Mouse (Mus musculus) neutrophil, adult 5-6 weeks (primary cell): ENCODE measurements around the gene Entpd3. TPM values are rescaled to one million over a fixed set of nuclear protein-coding genes. Genes with fewer than 3 reads are reported as not detected.
A peak's percentile ranks its signal among the peaks of the same experiment; 100 is the strongest.

ENCODE experiments used
- ATAC-seq: fragments of 151-379, 151-347 bp; 2 replicates; pipeline ENCODE4 v1.8.0; 2017; ENCODE audit warnings: mild to moderate bottlenecking, moderate TSS enrichment; ENCODE audit not compliant: insufficient number of reproducible peaks, poor library complexity, low FRiP score, severe bottlenecking; ENCODE audit errors: extremely low read depth
- total RNA-seq: library from RNA; stranded (forward); fragments of 200-1000 nt; gene quantifications from 2 replicates; pipeline ENCODE4 v1.2.3, GENCODE M21; 2017

Gene Entpd3
- total RNA-seq, result 8.0 and 8.2 TPM in 2 replicates

GRCm38 (mm10) chr9:120539662-120540251 lies at the start of gene Entpd3:
Gene Entpd3, plus strand, starts transcription at chr9:120539818.
- peak; percentile 16; the same call in 1 of the 2 replicates for ATAC-seq

GRCm38 (mm10) chr9:120491509-120491908 lies 48.1 kb upstream of the Entpd3 start:
- ATAC-seq, result no peak

- no peak for ATAC-seq
These were observed 47.6 kb upstream of the Entpd3 start, which contains the start of gene Eif1b for GRCm38 (mm10) chr9:120492010-120492399. Gene Eif1b, plus strand, starts transcription at chr9:120492232.

GRCm38 (mm10) chr9:120492400-120493351 lies 46.9 kb upstream of the Entpd3 start:
- peak; percentile 52 for ATAC-seq

DNA sequence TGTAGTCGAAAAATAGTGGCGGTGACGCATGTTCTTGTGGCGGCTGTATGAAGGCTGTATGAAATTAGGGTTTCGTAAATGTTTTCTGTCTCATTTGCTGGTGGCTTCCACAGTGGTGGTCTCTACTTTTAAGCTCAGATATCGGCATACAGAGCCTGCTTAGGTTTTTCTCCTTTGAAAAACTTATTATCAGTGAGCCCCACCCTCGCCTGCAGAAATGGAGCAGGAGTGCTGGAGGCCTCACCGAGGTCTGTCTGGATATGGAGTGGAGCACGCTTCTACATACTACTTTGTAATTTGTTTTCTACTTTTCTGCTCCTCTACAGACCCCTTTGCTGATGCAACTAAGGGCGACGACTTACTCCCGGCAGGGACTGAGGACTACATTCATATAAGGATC lies 45.8 kb upstream of the Entpd3 start:
- no peak for ATAC-seq

GRCm38 (mm10) chr9:120496691-120497090 lies 42.9 kb upstream of the Entpd3 start:
- peak; percentile 55 for ATAC-seq

DNA sequence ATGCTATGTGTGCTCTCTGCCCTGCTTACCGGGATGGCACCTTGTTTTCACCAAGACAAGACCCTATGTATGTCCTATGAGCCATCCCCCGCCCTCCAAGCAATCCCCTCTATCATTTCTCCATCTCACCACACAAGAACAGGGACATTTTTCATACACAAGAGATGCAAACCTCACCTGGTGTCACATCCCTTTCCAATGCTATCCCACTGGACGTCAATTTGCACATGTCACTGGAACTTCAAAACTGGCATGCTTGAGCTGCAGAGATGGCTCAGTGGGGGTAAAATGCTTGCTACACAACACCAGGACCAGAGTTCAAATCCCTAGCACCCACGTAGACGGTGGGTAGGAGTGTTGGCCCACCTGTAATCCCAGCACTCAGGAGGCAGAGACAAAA lies 41.6 kb upstream of the Entpd3 start:
- ATAC-seq, result no peak

GRCm38 (mm10) chr9:120501191-120501902 lies 38.3 kb upstream of the Entpd3 start:
- ATAC-seq, result no peak

DNA sequence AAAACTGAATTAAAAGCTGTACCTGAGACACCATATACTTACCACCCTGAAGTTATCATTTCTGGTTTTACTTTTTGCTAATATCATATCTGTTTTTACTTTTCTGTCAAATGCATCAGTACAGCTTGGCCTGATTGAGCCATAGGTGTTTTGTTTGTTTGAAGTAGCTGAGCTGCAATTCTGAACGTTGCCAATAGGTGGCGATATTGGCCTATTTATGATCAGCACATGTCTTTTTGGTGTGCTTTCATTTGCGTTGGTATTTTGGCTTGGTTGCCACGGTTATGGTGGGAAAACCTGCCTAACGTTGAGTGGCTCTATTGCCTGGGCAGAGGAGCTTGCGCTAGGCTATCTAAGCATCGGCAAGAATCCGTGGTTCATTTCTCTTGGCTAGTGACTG lies 37.6 kb upstream of the Entpd3 start:
- peak; percentile 83 for ATAC-seq

- no peak for ATAC-seq
These were observed 35.2 kb upstream of the Entpd3 start for GRCm38 (mm10) chr9:120504423-120504822.

GRCm38 (mm10) chr9:120511781-120512180 lies 27.8 kb upstream of the Entpd3 start:
- no peak for ATAC-seq

DNA sequence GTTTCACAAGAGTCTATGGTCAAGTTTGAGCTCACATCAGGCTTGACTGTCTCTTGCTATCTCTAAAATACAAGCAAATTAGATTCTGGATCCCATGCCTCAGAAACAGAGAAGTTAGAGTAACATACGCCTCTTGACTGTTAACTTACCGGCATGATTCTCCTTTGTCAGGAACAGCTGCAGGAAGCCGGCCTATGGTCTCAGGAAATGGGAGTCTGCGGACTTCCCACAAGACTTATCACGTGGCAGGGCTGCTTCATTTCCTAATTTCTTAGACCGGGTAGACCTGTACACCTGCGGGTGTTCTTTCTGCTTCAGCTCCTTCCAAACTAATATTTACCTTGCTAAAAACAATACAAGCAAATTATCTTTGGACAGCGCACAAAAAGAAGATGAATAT lies 22.9 kb upstream of the Entpd3 start:
- ATAC-seq, result no peak

DNA sequence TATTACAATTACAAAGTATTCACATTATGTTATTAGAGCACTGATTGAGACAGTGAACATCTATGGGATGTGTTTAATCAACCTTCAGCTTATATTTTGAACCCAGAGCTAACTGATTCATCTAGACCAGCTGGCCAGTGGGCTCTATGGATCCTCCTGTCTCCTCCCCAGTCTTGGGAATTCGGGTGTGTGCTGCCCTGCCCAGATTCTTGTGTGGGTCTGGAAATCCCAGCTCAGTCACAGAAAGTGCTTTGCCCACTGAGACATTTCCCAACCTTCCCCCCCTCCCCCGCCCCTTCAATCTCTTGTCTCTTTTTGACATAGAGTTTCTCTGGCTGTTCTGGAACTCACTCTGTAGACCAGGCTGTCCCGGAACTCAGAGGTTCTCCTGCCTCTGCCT lies 20.7 kb upstream of the Entpd3 start:
- no peak for ATAC-seq

DNA sequence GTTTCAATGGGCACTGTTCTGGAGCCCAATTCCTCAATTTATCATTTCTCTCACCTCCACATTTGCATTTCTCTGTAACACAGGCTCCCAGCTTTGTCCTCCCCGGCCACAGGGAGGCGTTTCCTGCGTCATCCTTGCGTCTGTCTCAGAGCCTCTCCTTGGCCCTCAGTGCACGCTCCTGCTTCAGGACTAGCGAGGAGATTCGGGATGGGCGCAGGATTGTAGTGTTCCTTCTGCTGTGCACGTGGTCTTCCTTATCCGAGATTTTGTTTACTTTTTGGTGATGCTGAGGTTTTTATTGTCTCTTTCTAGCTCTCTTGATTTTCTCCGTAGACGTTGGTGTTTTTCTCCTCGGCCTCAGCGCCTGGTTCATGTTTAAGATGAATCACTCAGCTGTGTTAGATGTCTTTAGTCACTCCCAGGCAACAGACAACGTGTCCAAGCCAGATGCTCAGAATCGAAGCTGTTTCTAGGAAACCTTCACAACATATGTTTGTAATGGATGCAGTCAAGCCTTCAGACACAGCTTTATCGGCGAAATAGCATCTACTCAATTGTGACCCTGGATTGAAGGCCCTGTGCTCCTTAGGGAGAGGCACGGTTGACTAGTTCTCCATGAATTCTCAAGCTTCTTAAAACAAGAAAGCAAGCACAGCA lies 20.0 kb upstream of the Entpd3 start:
- ATAC-seq, result no peak

DNA sequence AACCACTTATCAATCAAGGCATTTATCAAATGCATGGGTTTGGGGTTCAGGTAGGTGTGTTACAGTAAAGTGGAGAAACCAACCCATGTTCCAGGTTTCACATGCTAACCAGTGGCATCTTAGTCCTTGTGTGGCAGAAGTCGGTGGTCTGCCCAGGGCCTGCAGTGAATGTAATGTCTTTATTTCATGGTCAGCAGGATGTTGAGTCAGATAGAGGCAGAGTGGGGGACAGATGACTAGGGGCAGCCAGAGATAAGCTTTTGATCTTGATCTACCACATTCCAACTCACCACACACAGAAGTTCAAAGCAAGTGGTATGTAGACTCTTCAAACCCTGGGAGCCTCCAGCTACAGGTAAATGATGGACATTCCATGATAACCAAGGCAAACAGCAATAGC lies 18.5 kb upstream of the Entpd3 start:
- ATAC-seq, result no peak

DNA sequence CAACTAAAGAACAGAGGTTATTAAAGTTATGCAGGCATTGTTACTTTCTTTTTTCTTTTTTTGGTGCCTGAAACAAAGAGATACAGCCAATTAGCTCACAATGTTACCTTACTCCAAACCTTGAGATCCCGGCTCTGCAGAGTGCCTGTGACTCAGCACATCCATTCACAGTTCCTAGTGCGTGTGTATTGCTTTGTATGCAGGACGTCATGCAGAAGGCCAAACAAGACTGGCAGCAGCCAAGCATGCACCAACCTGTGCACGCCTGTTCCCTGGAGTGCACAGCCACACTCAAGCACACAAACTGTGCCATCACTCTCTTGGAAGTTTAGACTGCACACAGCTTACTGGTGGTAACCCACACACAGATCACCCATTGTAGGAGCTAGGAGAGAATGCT lies 12.3 kb upstream of the Entpd3 start:
- ATAC-seq, result no peak

- ATAC-seq, result no peak
These were observed 11.7 kb upstream of the Entpd3 start for GRCm38 (mm10) chr9:120527919-120528318.

DNA sequence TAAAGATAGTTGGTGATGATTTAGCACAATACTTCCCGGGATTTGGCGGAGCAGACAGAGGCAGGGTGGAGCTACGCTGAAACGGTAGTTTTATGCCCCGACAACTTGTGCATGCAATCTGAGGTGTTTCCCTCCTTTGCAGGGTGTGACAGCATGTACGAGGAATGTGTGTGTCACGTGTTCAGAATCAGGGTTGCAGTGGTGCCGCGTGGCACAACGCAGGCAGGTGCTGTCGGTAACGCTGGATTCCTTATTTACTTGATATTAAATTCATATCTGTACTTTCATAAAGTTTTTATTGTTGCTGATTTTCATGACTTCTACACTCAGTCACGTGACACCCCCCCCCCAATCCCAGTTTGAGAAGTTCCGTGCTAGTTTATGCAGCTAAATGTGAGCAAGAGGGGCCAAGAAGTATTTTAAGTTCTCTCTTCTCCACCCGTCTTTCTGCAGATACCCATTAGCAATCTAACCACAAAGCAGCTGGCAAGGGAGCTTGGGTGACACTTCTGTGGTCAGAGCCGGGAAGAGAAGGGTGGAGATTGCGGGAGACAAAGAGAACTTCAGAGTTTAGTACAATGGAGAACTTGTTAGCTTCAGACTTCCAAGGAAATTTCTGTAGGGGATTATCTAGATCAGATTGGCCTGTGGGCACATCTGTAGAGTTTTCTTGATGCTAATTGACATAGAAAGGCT lies 10.7 kb upstream of the Entpd3 start:
- no peak for ATAC-seq

- ATAC-seq, result no peak
These were observed 9.1 kb upstream of the Entpd3 start for GRCm38 (mm10) chr9:120530471-120530870.
